Mouse (Mus musculus) gastrocnemius, postnatal 4 days (tissue): ENCODE results near the gene Olfr92. TPM values are rescaled to one million over a fixed set of nuclear protein-coding genes. Genes with fewer than 3 reads are reported as not detected.

Experiments
- DNase-seq, 2 experiments: peaks; one replicate each; pipeline ENCODE4 v3.0.0; 2021 to 2022; ENCODE audit warnings: low spot score in 2 of 2, mixed read lengths in 2 of 2
- total RNA-seq, 2 experiments: library from RNA; stranded (reverse); gene quantifications; 2 replicates each; pipeline ENCODE4 v1.2.3; 2021

The Olfr92 gene
- total RNA-seq, 2 experiments from 2014 or later: not detected

DNA sequence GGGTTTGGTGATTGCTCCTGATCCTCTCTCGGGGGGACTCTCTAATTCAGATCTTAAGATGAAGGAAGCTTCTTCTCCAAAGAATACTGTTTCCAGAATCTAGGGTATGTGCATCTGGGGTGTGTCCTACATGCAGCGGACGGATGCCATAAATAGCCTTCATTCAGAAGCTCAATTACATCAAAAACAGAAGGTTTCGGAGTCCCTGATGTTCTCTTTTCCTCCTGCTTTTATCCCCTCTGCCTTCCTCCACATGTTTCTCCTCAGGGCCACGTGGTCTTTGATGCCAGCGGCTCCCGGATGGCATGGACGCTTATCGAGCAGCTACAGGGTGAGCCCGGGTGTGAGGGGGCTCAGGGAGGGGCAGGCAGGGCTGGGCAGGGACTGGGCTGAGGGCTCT is 56.8 kb downstream of the Olfr92 start:
- DNase-seq: no peak

GRCm38 (mm10) chr17:37062101-37062641 is 57.7 kb downstream of the Olfr92 start:
- DNase-seq: no peak

DNA sequence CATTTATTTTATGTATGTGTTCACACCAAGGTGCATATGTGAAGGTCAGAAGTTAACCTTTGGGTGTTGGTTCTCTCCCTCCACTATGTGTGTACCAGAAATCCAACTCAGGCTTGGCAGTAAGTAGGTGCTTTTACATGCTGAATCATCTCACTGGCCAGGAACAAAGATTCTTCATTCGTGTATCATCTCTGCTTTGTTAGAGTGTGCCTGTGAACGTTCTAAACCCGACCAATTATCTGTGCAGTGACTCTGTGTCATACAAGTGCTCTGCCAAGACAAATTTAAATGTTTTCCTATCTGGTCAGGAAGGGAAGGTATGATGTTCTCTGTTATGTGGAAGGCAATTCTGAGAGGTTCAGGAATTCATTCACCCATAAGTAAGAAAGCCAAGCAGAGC is 58.5 kb downstream of the Olfr92 start:
- DNase-seq: no peak

Other genes starting within 250 kb of the Olfr92 start
- gene Trim40, start 230.0 kb downstream of the Olfr92 start, total RNA-seq: not detected
- gene Trim31, start 222.0 kb downstream of the Olfr92 start, total RNA-seq: not detected
- gene Rnf39, start 177.2 kb downstream of the Olfr92 start, total RNA-seq: under 1 TPM in 1 of 2 experiments, not detected in 1; 0.29 TPM
- 10 to 100 TPM; 66.6 to 72.8 TPM for gene Ppp1r11, start 168.3 kb downstream of the Olfr92 start, total RNA-seq
- gene Znrd1, start 161.5 kb downstream of the Olfr92 start, total RNA-seq: 10 to 100 TPM; 29.2 to 32.9 TPM
- gene Znrd1as, start 161.5 kb downstream of the Olfr92 start, total RNA-seq: 1 to 10 TPM; 7.1 to 9.2 TPM
- gene 2410137M14Rik, start 138.9 kb downstream of the Olfr92 start, total RNA-seq: not detected
- under 1 TPM; 0.23 to 0.25 TPM for gene H2-M5, start 130.6 kb downstream of the Olfr92 start, total RNA-seq
- 10 to 100 TPM in 1 of 2 experiments, 1 to 10 TPM in 1; 8.7 to 10.1 TPM for gene Zfp57, start 118.9 kb downstream of the Olfr92 start, total RNA-seq
- not detected for gene Mog, start 96.7 kb downstream of the Olfr92 start, total RNA-seq
- 10 to 100 TPM; 24.2 to 25.4 TPM for gene Gabbr1, start 74.1 kb downstream of the Olfr92 start, total RNA-seq
- gene Olfr90, start 31.6 kb downstream of the Olfr92 start, total RNA-seq: not detected
- not detected for gene Olfr91, start 21.8 kb downstream of the Olfr92 start, total RNA-seq
- gene Olfr93, start 41.4 kb upstream of the Olfr92 start, total RNA-seq: not detected
- not detected for gene Ubd, start 73.8 kb upstream of the Olfr92 start, total RNA-seq
- gene Olfr94, start 80.9 kb upstream of the Olfr92 start, total RNA-seq: not detected
- gene Olfr95, start 93.0 kb upstream of the Olfr92 start, total RNA-seq: not detected
- not detected for gene Olfr96, start 100.1 kb upstream of the Olfr92 start, total RNA-seq
- not detected for gene Olfr97, start 117.2 kb upstream of the Olfr92 start, total RNA-seq
- gene Olfr98, start 143.7 kb upstream of the Olfr92 start, total RNA-seq: not detected
- gene H2-M3, start 150.1 kb upstream of the Olfr92 start, total RNA-seq: 1 to 10 TPM; 1.6 to 2.1 TPM
- not detected for gene Olfr99, start 163.4 kb upstream of the Olfr92 start, total RNA-seq
- not detected for gene Olfr101, start 184.2 kb upstream of the Olfr92 start, total RNA-seq
- gene Olfr102, start 197.0 kb upstream of the Olfr92 start, total RNA-seq: not detected
- not detected for gene Olfr103, start 219.6 kb upstream of the Olfr92 start, total RNA-seq
- not detected for gene Olfr104-ps, start 239.5 kb upstream of the Olfr92 start, total RNA-seq